Mouse (Mus musculus): ENCODE results near the gene Lmod2.

Lmod2 gene

DNA sequence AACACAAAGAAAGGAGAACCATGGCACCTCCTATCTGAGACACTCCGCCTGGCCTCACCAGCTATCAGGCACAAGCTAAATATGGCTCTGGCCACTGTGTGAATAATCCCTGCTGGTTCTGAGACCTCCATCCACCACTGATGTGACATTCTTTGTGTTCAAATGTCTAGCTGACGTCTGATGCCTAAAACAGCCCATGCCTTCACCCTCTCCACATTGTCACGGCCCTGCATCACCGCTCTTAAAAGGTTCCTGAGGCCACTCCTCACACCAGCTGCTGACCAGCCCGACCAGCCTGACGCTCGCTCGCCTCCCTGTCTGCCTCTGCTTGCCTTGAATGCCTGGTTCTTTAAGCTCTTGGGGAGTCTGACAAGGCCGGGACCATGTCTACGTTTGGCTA lies at the start of gene Lmod2:
Gene Lmod2 (plus strand): TSS at position 263 of the 400 bp plus-strand sequence.
- no peak for DNase-seq (ENCODE audit: low spot score in 2 of 2)

DNA sequence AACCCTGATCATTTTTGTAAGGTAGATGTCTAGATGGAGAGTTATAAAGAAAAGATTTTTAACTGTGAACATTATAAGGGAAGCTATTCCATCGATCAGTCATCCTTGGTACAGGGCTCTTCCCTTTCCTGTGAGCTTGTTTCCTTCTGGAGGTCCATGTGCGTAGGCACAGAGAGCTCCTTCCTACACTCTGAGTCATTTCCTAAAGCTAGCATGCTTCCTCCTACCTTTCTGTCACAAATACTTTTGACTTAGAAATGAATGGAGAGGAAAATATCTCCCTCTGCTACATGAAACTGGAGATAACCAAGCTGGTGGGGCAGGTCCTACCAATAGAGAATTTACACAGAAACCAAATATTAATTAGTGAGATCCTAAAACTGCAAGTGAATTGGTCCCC lies 47.8 kb upstream of the Lmod2 start:
- no peak for DNase-seq (ENCODE audit: low spot score in 2 of 2)

DNA sequence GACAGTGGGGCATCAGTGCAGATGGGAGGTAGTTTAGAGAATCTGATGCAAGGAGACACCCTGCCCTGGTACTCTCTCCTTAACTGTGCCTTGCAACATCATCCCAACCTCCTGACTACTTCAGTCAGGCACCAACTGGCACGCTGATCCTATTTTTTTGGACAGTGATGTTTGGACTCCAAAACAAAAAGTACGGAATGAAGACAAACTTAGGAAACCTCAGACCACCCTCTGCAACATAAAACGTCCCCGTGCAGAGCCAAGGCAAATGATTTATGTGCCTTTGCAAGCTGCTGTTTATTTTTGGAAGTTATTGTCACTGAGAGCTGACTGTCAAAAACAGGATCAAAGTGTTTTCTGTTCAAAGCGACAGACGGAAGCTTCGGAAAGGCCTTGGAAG lies 45.5 kb upstream of the Lmod2 start:
- DNase-seq (ENCODE audit: low spot score in 2 of 2): no peak

DNA sequence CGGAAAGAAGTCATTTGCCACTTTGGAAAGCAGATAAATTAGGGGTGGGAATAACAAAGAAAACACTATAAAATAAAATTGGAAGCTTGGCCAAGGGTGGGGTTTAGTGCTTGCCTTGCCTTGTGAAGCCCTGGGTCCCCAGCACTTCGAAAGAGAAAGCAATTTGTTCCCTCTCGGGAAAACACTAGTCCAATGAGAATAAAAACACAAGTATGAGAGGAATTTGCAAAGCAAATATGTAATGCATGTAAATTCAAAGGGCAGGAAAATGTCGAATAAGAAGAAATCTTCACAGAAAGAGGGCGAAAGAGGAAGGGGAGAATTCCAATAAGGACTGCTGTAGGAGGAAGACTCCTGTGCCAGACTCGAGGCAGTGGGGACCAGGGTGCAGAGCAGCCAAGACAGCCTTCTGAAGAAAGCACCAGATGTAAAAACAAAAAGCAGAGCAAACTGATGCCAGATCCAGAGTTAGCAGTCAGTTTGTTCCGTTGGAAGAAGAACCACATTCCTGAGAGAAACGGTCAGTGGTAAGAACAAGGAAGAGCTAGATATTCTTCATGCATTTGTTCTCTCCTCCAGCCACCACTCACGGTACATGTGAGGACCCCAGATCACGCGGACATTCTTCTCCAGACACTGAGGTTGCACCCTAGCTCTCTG lies 43.0 kb upstream of the Lmod2 start:
- DNase-seq (ENCODE audit: low spot score in 2 of 2): no peak

DNA sequence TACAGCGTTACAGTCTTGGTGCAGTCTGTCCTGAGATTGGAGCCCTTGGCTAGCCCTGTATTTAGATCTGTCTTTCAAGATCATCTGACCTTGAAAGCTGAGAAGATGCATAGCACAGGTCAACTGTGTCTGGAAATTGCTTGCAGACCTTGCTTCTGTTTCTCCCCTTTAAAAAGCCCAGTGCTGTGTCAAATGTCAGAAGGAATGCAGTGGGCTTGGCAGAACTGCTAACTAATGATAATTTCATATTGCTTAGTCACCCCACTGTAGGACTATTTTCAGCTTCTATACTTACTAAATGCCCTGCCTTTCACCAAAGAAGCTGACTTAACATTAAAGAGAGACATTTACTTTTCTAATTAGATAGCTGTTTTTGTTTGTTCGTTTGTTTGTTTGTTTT lies 42.1 kb upstream of the Lmod2 start:
- no peak for DNase-seq (ENCODE audit: low spot score in 2 of 2)

DNA sequence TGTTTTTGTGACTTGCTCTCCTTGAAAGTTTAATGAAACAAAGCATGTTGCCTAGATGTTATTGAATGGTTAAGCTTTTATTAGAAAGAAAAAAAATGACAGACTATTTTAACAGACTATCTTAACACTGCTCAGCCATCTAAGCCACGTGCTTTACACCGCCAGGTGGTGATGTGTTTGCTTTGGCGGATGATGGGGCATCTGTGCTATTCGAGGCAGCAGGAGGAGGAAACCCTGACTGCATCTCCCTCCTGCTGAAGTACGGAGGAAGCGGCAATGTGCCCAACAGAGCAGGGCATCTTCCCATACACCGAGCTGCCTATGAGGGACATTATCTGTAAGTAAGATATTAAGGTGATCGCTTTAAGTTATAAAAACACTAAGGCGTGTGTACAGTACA lies 33.5 kb upstream of the Lmod2 start:
- DNase-seq (ENCODE audit: low spot score in 2 of 2): no peak

DNA sequence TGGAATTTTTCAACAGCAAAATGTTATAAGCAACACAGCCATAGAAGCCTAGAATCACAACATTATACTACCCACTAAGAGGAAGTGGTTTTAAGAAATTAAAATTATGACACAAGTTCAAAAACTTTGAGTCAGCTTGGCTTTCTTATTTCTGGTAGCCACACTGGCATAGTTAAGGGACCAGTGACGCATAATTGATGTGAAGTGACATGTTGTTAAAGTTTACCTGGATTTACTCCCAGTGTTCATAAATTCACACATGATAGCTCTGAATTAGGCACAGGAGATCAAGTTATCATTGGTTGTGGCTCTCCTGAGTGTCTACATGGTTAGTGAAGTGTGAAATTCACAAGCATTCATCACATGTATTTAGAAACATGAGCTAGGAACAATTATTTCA lies 32.7 kb upstream of the Lmod2 start:
- DNase-seq (ENCODE audit: low spot score in 2 of 2): no peak

DNA sequence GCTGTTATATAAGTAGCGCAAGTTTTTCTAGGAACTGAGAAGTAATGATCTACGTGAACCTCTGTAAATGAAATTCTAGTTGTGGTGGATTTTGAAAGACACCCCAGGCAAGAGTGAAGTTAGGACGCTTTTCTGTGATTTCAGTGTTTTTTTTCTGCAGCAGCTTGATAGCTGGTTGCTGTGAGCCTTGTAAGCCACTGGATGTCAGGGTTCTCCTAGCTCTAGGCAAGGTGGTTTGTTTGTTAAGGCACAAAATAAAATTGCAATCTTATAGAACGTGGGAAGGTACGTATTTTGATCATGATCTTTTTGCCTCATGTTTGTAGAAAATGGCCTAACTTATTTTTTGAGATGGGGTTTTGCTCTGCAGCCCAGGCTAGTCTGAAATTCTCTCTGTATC lies 28.6 kb upstream of the Lmod2 start:
- no peak for DNase-seq (ENCODE audit: low spot score in 2 of 2)

DNA sequence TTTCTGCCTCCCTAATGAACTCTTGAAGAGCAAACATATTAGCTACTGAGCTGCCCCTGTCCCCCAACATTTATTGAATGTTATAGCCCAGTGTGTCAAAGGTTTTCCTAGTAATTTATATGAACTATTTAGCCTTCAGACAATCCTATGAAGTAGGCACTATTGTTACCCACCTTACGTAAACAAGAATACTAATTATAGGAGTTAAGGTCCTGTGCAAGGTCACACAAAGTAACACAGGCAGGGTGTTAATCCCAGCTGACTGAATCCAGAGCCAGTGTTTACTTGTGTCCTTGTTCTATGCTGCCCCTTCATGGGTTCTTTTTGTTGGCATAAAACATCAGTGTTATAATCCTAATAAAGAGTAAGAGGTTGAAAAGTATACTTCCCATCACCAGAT lies 27.9 kb upstream of the Lmod2 start:
- DNase-seq (ENCODE audit: low spot score in 2 of 2): no peak

DNA sequence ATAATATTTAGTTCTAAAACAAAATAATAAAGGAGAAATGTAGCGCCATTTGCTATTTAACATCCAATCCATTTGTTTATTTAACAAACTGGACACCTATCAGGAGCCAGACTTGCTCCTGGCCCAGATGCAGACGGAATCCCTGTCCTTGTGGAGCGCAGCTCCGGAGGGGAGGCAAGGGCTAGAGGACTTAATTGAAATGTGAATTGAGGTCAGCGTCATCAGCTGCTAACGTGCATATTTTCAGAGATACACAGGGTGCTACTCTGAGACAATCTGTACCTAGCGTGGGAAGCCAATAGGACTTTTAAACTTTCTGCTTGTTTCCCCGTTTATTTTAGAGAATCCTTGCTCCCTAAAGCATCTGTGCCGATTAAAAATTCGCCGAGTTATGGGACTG lies 27.3 kb upstream of the Lmod2 start:
- DNase-seq (ENCODE audit: low spot score in 2 of 2): no peak

DNA sequence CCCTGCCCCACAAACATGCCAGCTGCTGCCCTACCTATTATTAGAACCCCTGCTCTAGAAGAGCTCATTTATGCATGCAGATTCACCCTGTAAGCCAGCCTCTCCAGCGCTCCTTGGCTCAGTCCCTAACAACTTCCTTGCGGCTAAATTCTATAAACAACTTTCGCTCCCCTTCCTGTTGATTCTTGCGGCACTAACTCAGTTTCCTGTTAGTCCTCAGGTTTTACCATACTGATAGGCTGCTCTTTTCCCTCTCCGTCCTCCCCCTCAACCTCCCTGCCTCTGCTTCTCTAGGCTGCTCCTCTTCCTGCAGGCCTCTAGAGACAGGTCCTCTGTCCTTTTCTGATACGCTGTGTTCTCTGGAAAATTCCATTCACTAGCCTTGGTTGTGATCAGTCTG lies 26.4 kb upstream of the Lmod2 start:
- no peak for DNase-seq (ENCODE audit: low spot score in 2 of 2)

DNA sequence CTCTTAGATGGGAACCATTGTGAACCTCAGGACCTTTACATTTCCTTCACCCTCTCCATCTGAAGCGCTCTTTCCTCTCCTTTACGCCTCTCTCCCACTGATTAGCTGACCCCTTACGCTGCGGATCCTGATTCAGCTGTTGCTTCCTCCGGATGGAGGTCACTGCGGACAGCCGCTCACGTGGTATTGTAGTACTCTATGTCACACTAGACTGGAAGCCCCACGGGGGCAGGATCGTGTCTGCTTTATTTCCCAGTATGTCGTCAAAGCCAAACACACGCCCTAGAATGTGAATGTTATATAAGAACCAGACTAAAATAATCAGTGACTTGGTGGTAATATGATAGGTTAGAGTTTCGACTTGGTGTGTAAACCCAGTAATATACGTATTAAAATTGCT lies 25.1 kb upstream of the Lmod2 start:
- no peak for DNase-seq (ENCODE audit: low spot score in 2 of 2)

DNA sequence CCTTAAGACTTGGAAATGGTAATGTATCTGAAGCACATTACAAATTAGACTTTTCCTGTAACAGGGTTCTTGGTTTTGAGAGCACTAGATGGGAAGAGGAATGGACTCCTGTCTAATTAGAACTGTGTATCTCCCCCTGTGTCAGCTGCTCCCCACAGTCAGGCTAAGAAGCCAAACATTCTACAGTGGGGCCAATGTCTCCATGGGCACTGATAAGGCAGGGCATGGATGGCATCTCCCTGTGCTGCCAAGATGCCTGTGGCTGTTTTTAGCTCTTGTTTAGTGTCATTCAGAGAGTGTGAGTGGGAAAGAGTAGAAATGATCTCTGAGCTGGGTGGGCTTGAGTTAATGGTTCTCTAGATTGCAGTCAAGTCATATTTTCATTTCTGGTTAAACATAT lies 24.2 kb upstream of the Lmod2 start:
- no peak for DNase-seq (ENCODE audit: low spot score in 2 of 2)

DNA sequence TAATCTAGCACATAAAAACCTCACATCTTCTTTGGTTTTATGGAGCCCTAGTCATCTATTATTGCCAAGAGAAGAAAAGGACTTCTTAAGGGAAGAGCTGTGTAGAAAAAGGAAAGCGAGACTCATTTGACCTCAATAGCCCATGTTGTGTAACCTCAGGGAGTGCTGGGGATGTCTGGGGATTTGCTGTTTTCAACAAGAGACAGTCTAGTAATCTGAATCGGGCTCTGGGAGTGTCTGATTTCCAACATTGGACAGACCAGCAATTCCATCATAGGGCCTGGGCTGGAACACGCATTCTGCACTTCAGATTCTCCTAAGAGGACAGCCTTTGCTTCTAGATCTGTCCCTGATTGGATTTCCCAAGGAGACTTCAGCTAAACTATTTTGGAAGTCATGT lies 14.1 kb upstream of the Lmod2 start:
- DNase-seq (ENCODE audit: low spot score in 2 of 2): no peak

DNA sequence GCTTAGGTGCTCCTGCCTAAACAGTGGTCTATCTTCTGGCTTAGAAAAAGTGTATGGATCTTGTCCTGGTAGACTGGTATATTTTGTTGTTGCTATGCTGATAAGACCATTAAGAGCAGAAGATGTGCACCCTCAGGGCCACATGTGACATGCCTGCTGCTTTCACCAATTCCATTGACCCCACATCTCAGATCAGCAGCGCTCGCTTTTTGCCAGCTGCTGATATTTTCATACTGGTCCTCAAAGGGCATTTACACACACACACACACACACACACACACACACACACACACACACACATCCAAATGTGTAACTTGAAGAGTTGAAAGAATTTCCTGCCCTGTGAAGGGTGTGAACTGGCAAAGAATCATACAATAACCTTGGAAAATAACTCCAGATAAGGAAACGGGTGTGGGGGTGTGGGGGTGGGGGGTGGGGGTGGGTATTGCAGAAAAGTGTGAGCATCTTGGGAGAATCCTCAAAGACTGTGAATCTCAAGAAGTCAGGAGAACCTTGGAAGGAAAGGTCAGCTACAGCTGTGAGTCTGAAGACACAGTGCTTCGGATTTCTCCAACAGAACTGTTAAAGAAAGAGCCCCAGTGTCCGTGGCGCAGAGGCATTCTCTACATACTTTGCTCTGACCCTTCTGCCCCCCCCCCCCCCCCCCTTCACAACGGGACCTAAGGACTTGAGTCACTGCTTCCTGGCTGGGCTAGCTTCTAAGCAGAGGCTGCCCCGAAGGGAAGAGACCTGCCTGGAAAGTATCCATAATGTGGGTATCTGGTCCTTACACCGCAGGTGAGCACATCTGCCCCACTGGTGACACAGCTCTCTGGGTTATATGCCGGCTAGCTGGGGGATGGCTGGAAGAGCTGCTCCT lies 11.9 kb upstream of the Lmod2 start:
- no peak for DNase-seq (ENCODE audit: low spot score in 2 of 2)

DNA sequence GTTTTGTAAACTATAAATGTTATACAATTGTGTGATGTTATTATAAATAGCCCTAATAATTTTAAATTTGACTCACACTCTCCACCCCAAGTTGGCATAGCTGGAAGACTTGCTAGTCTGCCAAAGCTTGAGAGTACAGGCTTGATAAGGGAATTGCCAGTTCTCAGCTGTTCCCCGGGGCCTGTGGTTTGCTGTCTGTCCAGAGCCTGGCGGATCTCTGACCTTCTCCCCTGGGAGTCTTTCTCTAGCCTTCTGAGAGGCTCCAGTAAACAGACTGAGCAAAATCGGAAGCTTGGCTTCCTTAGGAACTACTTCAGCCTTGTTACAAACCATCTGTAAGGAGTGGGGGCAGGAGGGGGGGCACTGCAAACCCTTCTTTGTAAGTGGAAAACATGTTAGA lies 10.7 kb upstream of the Lmod2 start:
- DNase-seq (ENCODE audit: low spot score in 2 of 2): peak in 1 of 2 experiments; percentile 14

DNA sequence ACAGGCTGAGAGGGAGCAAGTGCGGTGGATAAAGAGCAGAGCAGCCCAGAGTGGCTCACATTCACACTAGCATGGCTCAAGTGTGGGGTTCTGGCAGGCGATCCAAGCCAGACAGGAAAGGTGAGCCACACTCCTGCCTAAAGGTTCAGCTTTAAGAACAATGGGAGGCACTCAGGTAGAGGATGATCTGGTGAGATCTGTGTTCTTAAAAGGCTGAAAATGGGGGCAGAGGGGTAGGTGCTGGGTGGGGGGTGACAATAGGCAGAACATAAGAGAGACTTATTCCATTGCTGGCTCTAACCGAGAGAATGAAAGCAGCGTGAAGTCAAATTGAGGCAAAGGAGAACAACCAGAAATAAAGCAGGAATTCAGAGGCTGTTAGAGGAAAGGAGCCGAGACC lies 7.3 kb upstream of the Lmod2 start:
- no peak for DNase-seq (ENCODE audit: low spot score in 2 of 2)

DNA sequence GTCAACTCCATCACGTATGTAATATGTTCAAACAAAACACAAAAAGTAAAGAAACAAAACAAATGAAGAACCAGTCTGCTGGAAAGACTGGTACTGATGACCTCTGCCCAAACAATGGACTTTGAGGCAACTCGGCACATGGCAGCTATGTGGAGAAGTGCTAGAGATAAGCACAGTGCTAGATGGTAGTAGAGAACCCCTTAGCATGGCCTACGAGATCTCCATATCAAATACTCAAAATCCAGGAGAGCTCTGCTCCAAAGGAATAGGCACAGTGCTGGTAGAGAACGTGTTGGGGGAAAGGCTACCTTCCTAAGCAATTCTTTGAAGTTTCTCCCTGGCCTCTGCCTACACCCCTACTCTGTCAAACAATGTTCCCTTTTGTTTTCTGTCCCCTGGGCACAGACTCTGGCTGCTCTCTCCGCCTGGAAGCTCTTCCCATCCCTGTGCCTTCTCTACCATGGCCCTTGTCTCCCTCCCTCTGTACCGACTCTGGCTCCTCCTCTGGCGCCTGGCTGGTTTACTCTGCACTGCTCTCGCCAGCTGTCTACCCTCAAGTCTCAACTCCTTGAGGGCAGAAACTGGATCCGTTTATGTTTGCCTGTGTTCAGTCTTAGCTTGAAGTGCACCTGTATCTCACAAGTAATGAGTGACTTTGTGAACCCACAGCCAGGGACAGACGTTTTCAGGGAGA lies 5.9 kb upstream of the Lmod2 start:
- DNase-seq (ENCODE audit: low spot score in 2 of 2): no peak

DNA sequence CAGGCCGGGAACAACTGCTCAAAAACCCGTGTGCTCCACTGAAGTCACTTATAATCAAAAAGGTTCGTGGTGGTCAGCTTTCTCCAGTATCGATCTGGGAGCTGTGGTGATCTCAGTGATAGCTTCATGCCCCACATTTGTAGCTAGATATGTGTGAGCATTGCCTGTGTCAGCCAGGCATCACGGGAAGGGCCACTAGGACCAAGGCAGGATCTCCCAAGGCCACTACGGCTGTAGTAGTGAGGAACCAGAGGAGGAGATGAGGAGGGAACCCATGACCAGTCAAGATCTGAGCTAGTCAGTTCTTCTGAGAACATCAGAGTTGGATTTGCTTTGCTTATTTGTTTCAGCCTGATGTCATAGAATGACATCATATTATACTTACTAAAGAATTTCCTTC lies 1.6 kb downstream of the Lmod2 start:
- DNase-seq (ENCODE audit: low spot score in 2 of 2): no peak

DNA sequence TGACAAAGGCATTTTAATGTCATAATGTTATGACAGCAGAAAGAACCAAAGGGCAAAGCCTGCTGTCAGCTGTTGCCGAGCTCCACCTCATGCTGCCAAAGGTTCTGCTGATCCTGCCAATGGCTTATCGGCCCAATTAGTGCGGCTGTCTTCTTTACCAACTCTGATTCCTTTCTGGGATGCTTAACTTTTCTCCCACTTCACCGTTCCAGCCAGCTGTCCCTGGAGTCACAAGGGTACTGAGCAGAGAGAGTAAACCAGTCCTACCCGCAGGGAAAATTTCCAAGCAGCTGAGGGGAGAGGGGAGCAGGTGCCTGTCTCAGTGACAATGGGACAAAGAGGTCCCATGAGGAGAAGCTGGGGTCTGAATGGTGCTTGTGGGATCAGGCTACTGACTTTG lies 2.1 kb downstream of the Lmod2 start:
- DNase-seq (ENCODE audit: low spot score in 2 of 2): no peak

DNA sequence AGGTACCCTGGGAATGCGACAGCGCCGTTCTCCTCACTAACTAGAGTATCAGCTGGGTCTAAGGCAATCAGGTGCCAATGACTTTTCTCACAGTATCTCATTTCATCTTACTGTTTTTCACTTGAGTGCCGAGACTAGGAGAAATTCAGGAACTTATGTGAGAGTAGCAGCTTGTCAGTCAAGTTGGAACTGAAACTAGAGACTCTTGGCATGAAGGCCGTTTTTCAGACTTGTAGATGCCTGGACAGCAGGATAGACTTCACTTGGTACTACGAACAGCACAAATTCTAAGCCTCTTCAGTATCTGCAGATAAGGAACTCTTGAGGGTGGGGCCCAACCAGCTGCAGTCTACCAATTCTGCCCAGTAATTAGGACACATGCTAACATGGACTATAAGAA lies 2.6 kb downstream of the Lmod2 start:
- DNase-seq (ENCODE audit: low spot score in 2 of 2): no peak

DNA sequence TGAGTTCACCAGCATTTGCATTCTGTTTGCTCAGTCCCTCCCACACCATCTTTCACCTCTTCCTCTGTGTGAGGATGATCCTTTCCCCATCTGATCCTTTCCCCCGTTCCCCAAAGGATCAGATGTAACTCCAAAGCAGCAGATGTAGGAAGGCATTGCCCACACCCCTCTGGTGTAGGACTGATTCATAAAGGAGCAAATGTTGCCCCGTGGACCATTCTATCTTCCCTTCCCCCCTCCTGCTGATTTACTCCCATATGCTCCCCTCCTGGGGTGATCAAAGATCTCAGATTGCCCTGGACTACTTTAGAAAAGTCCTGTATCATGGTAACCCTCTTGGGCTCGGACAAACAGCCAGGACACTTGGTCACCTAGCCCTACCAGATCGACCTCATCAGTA lies 3.2 kb downstream of the Lmod2 start:
- DNase-seq (ENCODE audit: low spot score in 2 of 2): no peak

DNA sequence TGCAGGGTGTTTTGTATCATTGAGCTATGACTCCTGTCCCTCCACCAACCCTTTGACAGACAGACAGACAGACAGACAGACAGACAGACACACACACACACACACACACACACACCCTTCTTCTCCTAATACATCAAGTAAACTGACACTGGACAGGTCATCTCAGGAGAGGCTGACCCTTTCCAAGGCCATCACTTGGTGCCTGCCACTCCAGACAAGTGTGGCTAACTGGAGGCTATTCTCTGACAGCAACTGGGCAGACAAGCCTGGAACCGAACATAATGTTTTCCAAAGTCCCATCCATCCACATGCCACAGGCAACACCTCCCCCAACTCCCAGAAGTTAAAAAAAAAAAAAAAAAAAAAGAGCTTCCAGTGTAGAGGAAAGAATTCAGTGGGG lies 4.1 kb downstream of the Lmod2 start:
- DNase-seq (ENCODE audit: low spot score in 2 of 2): no peak
